Mouse (Mus musculus) midbrain, embryonic 13.5 days (tissue): ENCODE measurements around the gene Fto. TPM values are rescaled to one million over a fixed set of nuclear protein-coding genes. Genes with fewer than 3 reads are reported as not detected.

Experiments
- ATAC-seq: fragments of 200-750 bp; cut with Nextera tagmentation; 2 replicates; pipeline ENCODE4 v1.8.0; 2017; ENCODE audit warnings: mild to moderate bottlenecking, moderate TSS enrichment, moderate library complexity
- H3K27ac ChIP-seq: fragments of 300-500 bp; sonication (generic); 2 replicates; pipeline ENCODE4 v1.5.1; 2015; ENCODE audit warnings: inconsistent platforms, mild to moderate bottlenecking, moderate library complexity
- H3K27me3 ChIP-seq: fragments of 300-500 bp; sonication (generic); 2 replicates; pipeline ENCODE4 v1.6.1; 2015; ENCODE audit warnings: mild to moderate bottlenecking, inconsistent platforms
- H3K36me3 ChIP-seq: fragments of 300-500 bp; sonication (generic); 2 replicates; pipeline ENCODE4 v1.6.1; 2015; ENCODE audit warnings: mild to moderate bottlenecking, inconsistent platforms
- H3K4me1 ChIP-seq: fragments of 300-500 bp; sonication (generic); replicated peaks from 2 replicates; pipeline ENCODE4 v1.6.1; 2015; ENCODE audit warnings: inconsistent platforms
- H3K4me2 ChIP-seq: fragments of 300-500 bp; sonication (generic); replicated peaks from 2 replicates; pipeline ENCODE4 v1.6.1; 2015; ENCODE audit warnings: moderate library complexity, mild to moderate bottlenecking, inconsistent platforms
- H3K4me3 ChIP-seq: fragments of 300-500 bp; sonication (generic); replicated peaks from 2 replicates; pipeline ENCODE4 v1.5.1; 2015; ENCODE audit warnings: mild to moderate bottlenecking, inconsistent platforms
- H3K9ac ChIP-seq: fragments of 300-500 bp; sonication (generic); replicated peaks from 2 replicates; pipeline ENCODE4 v1.6.1; 2015; ENCODE audit warnings: mild to moderate bottlenecking, inconsistent platforms
- H3K9me3 ChIP-seq: fragments of 300-500 bp; sonication (generic); 2 replicates; pipeline ENCODE4 v1.6.1; 2016; ENCODE audit warnings: mild to moderate bottlenecking, inconsistent platforms
- WGBS: fragments of 180-500 bp; shearing (Covaris S2); methylation state at CpG from one replicate; pipeline ENCODE4 v1.1.7; 2015; 5-methylcytosine and 5-hydroxymethylcytosine counted together
- polyA plus RNA-seq: library from polyadenylated mRNA; unstranded; fragments of >200 nt; fragmentation: Nextera tagmentation; extraction: Ambion mirVana; gene quantifications from 2 replicates; pipeline ENCODE4 v1.2.1, GENCODE M21; 2015

Gene Fto
- polyA plus RNA-seq, 1 experiment from 2014 or later: 128 TPM

DNA sequence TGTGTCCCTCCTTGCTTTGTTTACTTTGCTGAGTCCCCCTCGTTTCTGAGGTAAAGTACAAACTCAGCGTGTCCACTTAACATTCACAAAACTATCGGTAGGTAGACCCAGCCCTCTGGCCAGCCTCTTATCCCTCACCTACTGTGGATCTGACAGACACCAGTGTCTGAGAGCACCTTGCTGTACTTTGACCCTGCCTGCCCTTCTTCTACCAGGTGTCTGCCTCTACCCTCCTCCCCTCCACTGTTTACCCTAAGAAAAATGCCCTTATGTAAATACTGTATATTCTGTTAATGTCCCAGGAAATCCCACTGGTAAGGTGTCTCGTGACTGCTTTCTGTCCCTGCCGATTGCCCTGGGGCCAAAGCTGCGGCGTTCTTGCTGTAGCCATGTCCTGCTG, 91.8 kb downstream of the Fto start:
- H3K9ac ChIP-seq: no peak overlapping the region
- 96% methylated on average over 7 of the region's 7 CpGs for WGBS
- peaks cover 21% of the 10 kb centered on the region for H3K36me3 ChIP-seq
- no peak overlapping the region for H3K4me2 ChIP-seq
- no peaks in the 10 kb centered on the region for H3K27me3 ChIP-seq
- H3K9me3 ChIP-seq: no peaks in the 10 kb centered on the region
- no peak overlapping the region for H3K4me3 ChIP-seq
- no peak for ATAC-seq
- no peak overlapping the region for H3K27ac ChIP-seq
- no peaks in the 10 kb centered on the region for H3K4me1 ChIP-seq

GRCm38 (mm10) chr8:91406624-91407290, 93.4 kb downstream of the Fto start:
- H3K4me1 ChIP-seq: peaks cover 11% of the 10 kb centered on the region
- H3K9me3 ChIP-seq: no peaks in the 10 kb centered on the region
- no peak for ATAC-seq
- 96% methylated on average over 14 of the region's 14 CpGs for WGBS
- H3K9ac ChIP-seq: no peak overlapping the region
- H3K4me3 ChIP-seq: no peak overlapping the region
- peaks cover 22% of the 10 kb centered on the region for H3K36me3 ChIP-seq
- no peak overlapping the region for H3K27ac ChIP-seq
- H3K4me2 ChIP-seq: no peak overlapping the region
- H3K27me3 ChIP-seq: no peaks in the 10 kb centered on the region

GRCm38 (mm10) chr8:91407880-91408279, 94.6 kb downstream of the Fto start:
- Histone ChIP-seq H3K36me3 (peaks cover 22% of the 10 kb centered on the region), H3K4me1 (peaks cover 18% of the 10 kb centered on the region)
- 84% methylated on average over 4 of the region's 4 CpGs for WGBS

DNA sequence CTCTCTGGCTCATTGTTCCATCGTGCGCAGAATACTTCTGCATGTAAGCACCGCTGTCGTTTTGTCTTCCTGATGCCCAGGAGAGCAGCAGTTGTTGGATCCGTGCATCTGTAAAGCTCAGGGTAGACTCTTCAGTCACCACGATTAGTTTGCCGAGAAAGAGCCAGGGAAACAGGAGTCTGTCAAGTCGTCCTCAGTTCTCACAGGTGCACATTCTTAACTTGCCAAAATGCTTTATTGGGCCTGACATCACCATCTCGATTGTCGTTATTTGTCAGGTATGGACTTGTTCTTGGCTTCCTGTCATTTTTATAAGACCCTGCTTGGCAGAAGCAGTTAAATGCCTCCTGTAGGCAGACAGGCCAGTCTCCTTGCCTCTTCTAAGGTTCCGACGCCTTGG, 96.7 kb downstream of the Fto start:
- Histone ChIP-seq H3K4me2 (no peak overlapping the region), H3K9ac (no peak overlapping the region), H3K27me3 (no peaks in the 10 kb centered on the region), H3K36me3 (peaks cover 14% of the 10 kb centered on the region), H3K27ac (no peak overlapping the region), H3K4me3 (no peak overlapping the region), H3K9me3 (no peaks in the 10 kb centered on the region), H3K4me1 (peaks cover 20% of the 10 kb centered on the region)
- ATAC-seq: no peak
- WGBS: 93% methylated on average over 12 of the region's 12 CpGs

More at GRCm38 (mm10) chr8:91407880-91408279, 94.6 kb downstream of the Fto start:
- no peak overlapping the region for H3K4me2 ChIP-seq
- H3K9me3 ChIP-seq: no peaks in the 10 kb centered on the region
- no peak overlapping the region for H3K27ac ChIP-seq
- H3K9ac ChIP-seq: no peak overlapping the region
- ATAC-seq: no peak
- no peak overlapping the region for H3K4me3 ChIP-seq
- H3K27me3 ChIP-seq: no peaks in the 10 kb centered on the region

DNA sequence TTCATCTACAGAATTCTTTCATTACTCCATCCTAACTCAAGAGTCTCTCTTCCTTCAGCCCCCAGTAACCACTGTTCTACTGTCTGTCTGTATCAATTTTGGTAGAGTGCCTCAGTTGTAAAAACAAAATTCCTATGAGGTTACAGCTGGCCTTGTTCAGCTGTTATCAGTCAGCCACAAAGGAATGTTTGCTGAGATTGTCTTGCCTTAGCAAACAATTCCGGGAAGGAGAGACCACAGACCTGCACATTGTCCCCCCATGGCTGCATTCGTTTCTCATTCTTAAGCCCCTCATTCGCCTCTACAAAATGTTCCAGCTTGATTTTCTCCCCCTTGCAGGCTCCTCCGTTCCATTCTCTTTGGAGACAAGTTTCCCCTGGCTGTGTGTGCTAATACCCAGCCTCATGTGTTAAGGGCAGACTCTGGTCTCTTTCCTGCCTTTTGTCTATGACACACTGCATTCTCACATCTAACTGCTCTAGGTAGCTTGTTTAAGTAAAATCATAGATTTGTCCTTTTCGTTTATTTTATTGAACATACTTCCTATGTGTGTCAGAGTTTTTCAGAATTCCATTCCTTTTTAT, 111.3 kb downstream of the Fto start:
- Histone ChIP-seq H3K4me1 (no peaks in the 10 kb centered on the region), H3K9me3 (no peaks in the 10 kb centered on the region), H3K27me3 (no peaks in the 10 kb centered on the region), H3K9ac (no peak overlapping the region), H3K4me2 (no peak overlapping the region), H3K27ac (no peak overlapping the region), H3K4me3 (no peak overlapping the region), H3K36me3 (peaks cover 3% of the 10 kb centered on the region; the same call in 1 of the 2 replicates)
- WGBS: 89% methylated on average over 5 of the region's 5 CpGs
- no peak for ATAC-seq

GRCm38 (mm10) chr8:91425251-91425866, 112.0 kb downstream of the Fto start:
- WGBS: 87% methylated on average over 10 of the region's 10 CpGs
- Histone ChIP-seq H3K9ac (no peak overlapping the region), H3K27ac (no peak overlapping the region)

GRCm38 (mm10) chr8:91426496-91426895, 113.2 kb downstream of the Fto start:
- peaks cover 4% of the 10 kb centered on the region; the same call in 1 of the 2 replicates for H3K9me3 ChIP-seq
- no peaks in the 10 kb centered on the region for H3K4me1 ChIP-seq
- ATAC-seq: no peak
- H3K4me2 ChIP-seq: no peak overlapping the region
- peaks cover 7% of the 10 kb centered on the region; the same call in 1 of the 2 replicates for H3K36me3 ChIP-seq
- H3K27me3 ChIP-seq: no peaks in the 10 kb centered on the region
- no peak overlapping the region for H3K4me3 ChIP-seq
- no peak overlapping the region for H3K27ac ChIP-seq
- no peak overlapping the region for H3K9ac ChIP-seq
- WGBS: 71% methylated on average over 1 of the region's 1 CpGs

More at GRCm38 (mm10) chr8:91425251-91425866, 112.0 kb downstream of the Fto start:
- no peak for ATAC-seq
- no peaks in the 10 kb centered on the region for H3K9me3 ChIP-seq
- H3K4me2 ChIP-seq: no peak overlapping the region
- peaks cover 3% of the 10 kb centered on the region; the same call in 1 of the 2 replicates for H3K36me3 ChIP-seq
- no peaks in the 10 kb centered on the region for H3K4me1 ChIP-seq
- H3K27me3 ChIP-seq: no peaks in the 10 kb centered on the region
- H3K4me3 ChIP-seq: no peak overlapping the region

DNA sequence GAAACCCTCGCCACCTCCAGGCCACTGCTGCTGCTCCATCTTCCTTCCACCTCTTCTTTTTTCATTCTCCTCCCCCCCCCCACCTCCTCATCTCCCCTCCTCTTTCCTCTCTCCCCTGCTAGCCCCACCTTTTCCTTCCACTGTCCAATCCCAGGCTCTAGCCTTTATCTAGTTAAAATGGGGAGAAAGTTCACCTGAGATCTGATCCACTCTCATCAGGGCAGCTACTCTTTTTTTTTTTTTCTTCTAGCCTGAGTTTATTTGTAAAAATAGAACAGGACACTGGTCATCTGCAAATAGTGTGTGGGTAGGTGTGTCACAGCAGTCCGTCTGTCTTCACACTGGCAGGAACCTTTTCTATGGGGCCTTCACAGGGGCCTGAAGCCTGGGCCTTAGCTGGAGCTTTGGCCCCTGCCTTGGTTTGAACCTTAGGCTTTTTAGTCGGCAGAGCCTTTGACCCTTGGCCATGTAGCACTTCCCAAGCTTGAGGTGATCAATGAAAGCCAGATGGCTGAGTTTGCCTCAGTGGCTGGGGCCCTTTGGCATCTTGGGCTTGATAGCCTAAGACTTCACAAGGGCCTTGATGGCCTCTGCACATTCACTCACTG, 117.1 kb downstream of the Fto start:
- Histone ChIP-seq H3K36me3 (0 out of 2 replicates have a peak, but pooled peaks cover 4% of the 10 kb centered on the region), H3K9me3 (peaks cover 12% of the 10 kb centered on the region; the same call in 1 of the 2 replicates), H3K27me3 (no peaks in the 10 kb centered on the region), H3K4me1 (no peaks in the 10 kb centered on the region), H3K27ac (no peak overlapping the region), H3K9ac (no peak overlapping the region), H3K4me3 (no peak overlapping the region), H3K4me2 (no peak overlapping the region)
- WGBS: 95% methylated on average over 3 of the region's 3 CpGs
- no peak for ATAC-seq

DNA sequence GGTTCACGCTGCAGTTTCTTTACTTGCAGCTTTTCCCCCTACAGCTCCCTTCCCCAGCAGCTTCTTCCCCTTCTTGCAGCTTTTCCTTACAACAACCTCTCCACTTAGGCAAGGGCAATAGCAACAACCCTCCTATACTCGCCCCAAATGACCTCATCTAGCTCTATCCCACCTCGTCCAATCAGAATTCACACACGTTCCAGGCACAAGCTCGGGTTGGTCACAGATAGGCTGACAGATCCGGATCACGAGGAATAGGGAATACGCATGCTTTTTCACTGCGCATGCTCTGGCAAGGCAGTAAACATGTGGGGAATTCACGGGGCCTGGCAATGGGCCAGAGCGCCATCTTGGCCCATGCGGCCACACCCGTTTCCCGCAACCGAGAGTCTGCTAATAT, 122.7 kb downstream of the Fto start:
- 97% methylated on average over 15 of the region's 15 CpGs for WGBS
- no peaks in the 10 kb centered on the region for H3K27me3 ChIP-seq

GRCm38 (mm10) chr8:91443911-91444310, 130.6 kb downstream of the Fto start:
- Histone ChIP-seq H3K27me3 (no peaks in the 10 kb centered on the region), H3K4me1 (no peaks in the 10 kb centered on the region), H3K4me3 (no peak overlapping the region), H3K9ac (no peak overlapping the region), H3K4me2 (no peak overlapping the region), H3K9me3 (no peaks in the 10 kb centered on the region), H3K27ac (no peak overlapping the region), H3K36me3 (peaks cover 4% of the 10 kb centered on the region; the same call in 1 of the 2 replicates)
- 81% methylated on average over 4 of the region's 4 CpGs for WGBS
- no peak for ATAC-seq

More for the DNA sequence above, 122.7 kb downstream of the Fto start:
- H3K4me3 ChIP-seq: no peak overlapping the region
- H3K36me3 ChIP-seq: peaks cover 5% of the 10 kb centered on the region; the same call in 1 of the 2 replicates
- H3K9ac ChIP-seq: no peak overlapping the region
- no peaks in the 10 kb centered on the region for H3K4me1 ChIP-seq
- H3K27ac ChIP-seq: no peak overlapping the region
- no peak overlapping the region for H3K4me2 ChIP-seq
- 0 out of 2 replicates have a peak, but pooled peaks cover 8% of the 10 kb centered on the region for H3K9me3 ChIP-seq
- no peak for ATAC-seq

GRCm38 (mm10) chr8:91444636-91445410, 131.5 kb downstream of the Fto start:
- Histone ChIP-seq H3K4me1 (no peaks in the 10 kb centered on the region), H3K9me3 (no peaks in the 10 kb centered on the region), H3K36me3 (peaks cover 4% of the 10 kb centered on the region; the same call in 1 of the 2 replicates), H3K9ac (no peak overlapping the region), H3K4me3 (no peak overlapping the region), H3K27me3 (no peaks in the 10 kb centered on the region), H3K4me2 (no peak overlapping the region), H3K27ac (no peak overlapping the region)
- ATAC-seq: no peak
- WGBS: 82% methylated on average over 11 of the region's 11 CpGs
